Mouse (Mus musculus) c-Kit-positive CD71-positive TER-119-negative erythroid progenitor cells, embryonic 14.5 days (primary cell): Measurements from ENCODE around the gene Asap2.
A peak's percentile ranks its signal among the peaks of the same experiment; 100 is the strongest.
"Not testable (repeated sequence)": the region's sequence is repeated elsewhere in the genome, so short reads cannot be mapped to it uniquely, and the experiment has no call there.

Experiments
- DNase-seq: peaks from one replicate; pipeline ENCODE4 v3.0.0-alpha.2; 2013; ENCODE audit warnings: low read depth

Asap2 gene

DNA sequence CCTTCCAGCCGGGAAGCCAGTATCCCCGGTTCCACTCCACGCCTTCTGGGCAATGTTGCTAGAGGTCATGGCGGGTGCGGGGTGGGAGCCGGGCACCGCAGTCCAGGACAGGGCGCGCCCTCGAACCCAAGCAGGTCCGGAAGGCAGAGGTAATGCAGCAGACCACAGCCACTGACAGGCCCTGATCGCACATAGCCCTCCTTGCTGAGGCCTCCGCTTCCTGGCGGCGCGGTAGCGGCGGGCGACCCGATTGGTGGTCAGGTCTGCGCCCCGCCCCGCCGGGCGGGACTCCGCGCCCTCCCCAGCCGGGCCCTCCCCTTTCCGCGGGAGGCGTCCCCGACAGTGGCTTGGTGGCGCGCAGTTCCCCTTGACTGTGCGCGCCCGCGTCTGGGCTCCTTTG, at the start of gene Asap2:
Asap2 (plus strand) TSS at position 328 of the 400 bp plus-strand sequence.
- DNase-seq = not testable (repeated sequence)

DNA sequence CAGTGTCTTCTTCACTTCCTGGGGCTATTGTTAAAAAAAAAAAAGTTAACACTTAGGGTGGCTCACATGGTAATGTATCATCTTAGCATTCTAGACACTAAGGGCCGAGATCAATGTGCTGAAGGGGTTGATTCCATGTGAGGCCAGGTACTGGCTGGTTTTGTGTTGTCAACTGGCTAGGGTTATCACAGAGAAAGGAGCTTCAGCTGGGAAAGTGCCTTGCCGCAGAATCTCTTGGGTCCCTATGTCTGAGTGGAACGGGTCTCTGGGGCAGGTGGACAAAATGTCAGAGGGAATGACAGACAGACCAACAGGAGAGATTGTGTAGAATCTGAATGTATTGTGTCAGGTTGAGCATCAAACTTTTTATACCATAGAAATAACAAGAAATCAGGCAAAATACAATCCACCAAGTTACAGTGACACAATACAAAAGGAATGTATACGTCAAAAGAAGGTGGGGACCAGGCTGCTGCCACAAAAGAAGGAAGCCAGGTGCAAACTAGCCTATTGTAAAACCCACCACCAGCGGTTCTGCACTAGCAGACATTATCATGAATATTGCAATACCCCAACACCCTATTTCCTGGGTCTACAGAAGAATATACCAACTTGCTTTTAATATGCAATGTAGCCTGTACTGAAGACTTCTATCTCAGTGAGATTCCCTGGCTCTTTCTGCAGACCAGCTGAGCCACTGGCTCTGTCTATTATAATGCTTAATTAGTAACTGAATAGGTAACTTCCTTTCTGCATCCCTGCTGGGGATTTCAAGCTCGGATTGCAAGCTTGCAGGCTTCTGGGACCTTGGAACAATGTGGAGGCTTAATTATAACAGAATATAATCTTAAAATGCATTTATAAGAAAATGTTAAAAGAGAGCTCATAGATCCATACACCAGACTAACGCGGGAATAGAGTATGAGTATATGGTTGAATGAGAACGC, 42.9 kb upstream of the Asap2 start:
- not testable (repeated sequence) for DNase-seq

DNA sequence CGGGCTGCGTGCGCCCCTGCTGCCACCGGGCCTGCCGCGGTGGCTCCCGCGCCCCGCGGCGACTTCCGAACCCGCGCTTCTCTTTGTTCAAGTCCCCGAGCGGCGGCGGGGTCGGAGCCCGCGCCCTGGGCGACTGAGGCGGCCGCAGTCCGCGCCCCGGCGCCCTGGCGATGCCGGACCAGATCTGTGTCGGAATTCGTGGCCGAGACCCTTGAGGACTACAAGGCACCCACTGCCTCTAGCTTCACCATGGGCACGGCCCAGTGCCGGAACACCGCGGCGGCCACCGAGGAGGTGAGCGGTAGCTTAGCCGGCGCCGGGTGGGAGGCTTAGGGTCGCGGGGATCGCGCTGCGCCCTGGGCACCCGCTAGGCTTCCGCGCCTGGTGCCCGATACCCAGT, 320 bp downstream of the Asap2 start:
- DNase-seq = not testable (repeated sequence)

DNA sequence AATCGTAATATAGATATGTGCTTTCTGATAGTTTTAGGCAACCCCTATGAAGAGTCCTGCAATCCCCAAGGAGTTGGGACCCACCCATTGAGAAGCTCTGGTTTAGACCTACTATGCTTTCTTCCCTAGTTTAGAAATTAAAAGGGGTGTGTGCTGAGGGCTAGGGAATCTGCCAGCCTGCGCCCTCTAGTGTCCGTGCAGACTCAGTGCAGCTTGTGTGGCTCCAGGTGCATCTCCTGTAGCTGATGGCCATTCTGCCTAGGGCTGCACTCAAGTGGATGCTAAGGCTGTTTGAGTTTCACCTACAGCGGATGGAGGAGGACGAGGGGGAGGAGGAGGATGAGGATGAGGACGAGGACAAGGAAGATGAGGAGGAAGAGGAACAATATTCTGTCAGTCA, 40.6 kb downstream of the Asap2 start:
- not testable (repeated sequence) for DNase-seq

DNA sequence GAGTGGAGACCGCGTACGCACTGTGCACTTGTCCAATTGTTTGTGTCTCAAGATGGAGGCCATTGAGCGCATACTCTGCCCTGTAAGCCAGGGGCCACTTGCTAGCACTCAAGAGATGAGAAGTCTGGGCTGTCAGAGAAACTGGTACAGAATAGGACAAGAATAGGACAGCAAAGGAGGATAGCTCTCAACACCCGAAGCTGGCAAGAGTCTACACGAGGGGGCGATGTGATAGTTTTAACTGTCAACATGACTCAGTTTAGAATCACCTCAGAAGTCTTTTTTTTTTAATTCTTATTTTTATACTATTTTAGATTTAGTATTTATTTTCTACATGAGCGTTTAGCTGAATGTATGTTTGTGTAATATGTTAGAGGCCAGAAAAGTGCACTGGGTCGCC, 56.5 kb downstream of the Asap2 start:
- not testable (repeated sequence) for DNase-seq

DNA sequence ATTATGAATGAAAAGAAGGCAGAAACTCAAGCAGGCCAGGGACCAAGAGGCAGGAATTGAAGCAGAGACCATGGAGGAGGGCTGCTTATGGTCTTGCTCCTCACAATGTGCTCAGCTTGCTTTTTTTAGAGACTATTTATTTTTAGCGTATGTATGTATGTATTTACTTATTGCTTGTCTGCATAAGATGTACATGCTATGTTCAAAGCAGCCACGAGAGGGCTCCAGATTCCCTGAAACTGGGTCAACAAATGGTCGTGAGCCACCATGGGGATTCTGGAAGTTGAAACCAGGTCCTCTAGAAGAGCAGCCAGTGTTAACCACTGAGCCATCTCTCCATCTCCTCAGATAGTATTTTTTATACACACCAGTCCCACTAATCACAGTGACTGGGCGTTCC, 85.5 kb downstream of the Asap2 start:
- DNase-seq = peak; percentile 21

DNA sequence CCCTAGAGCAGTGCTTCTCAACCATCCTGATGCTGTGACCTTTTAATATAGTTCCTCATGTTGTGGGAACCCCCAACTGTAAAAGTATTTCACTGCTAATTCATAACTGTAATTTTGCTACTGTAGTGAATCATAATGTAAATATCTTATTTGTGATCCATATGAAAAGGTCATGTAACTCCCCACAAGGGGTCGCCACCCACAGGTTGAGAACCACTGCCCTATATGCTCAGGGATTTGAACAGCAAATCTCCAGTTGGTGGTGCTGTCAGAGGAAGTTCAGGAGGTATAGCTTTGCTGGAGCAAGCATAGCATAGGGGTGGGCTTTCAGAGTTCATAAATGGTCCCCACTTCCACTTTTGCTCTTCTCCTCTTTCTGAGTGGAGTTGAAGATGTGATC, 99.9 kb downstream of the Asap2 start:
- not testable (repeated sequence) for DNase-seq

DNA sequence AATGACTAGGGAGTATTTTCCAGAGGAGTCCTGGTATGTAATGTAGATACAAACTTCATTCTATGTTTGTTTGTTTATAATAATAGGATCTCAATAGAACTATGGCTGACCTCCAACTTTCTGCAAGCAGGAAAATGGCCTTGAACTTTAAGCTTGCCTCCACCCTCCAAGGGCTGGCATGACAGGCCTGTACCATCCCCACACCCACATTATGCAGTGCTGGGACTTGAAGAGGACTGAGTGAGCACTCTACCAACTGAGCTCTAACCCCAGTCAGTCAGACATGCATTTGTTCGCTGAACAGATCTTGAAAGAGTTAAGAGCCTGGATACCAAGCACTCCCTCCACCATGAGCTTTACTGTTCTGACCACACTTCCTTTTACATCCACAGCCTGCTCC, 102.2 kb downstream of the Asap2 start:
- DNase-seq = not testable (repeated sequence)

DNA sequence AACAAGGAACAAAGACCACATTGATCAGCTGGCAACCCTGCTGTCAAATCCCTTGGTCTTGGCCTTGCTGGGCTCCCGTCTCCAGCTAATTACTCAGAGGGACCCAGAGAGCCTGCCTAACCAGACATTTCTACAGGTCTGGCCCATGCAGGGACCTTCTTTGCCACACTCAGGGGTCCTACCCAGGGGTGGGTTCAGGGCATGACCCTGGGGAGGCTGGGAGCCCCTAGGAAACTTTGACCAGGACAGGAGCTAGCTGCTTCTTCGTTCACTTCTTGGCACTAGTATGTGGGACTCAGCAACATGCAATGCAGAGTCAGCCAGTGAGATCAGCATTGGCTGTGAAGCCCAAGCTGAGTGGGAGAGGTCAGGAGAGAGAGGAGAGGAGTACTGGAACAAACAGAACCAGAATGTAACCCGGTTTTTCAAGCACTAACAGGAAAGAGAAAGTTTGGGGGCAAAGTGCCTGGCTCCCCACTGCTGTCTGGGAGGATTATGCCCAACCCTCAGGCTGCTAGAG, 107.6 kb downstream of the Asap2 start:
- DNase-seq = not testable (repeated sequence)

DNA sequence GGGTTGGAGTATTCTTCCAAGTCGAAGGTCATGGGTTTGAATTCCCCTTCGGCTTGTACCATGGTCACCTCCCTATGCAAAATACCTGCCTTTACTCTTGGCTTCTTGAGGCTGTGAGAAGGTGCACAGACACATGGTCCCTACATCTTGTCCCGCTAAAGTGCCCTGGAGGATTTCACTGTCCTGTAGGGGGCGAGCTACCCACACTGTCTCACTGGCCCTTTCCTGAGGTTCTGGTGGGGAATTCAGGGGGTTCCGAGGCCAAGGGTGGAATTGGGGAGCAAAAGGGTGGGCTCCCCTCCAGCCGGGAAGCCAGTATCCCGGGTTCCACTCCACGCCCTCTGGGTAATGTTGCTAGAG, 120.8 kb downstream of the Asap2 start:
- not testable (repeated sequence) for DNase-seq

DNA sequence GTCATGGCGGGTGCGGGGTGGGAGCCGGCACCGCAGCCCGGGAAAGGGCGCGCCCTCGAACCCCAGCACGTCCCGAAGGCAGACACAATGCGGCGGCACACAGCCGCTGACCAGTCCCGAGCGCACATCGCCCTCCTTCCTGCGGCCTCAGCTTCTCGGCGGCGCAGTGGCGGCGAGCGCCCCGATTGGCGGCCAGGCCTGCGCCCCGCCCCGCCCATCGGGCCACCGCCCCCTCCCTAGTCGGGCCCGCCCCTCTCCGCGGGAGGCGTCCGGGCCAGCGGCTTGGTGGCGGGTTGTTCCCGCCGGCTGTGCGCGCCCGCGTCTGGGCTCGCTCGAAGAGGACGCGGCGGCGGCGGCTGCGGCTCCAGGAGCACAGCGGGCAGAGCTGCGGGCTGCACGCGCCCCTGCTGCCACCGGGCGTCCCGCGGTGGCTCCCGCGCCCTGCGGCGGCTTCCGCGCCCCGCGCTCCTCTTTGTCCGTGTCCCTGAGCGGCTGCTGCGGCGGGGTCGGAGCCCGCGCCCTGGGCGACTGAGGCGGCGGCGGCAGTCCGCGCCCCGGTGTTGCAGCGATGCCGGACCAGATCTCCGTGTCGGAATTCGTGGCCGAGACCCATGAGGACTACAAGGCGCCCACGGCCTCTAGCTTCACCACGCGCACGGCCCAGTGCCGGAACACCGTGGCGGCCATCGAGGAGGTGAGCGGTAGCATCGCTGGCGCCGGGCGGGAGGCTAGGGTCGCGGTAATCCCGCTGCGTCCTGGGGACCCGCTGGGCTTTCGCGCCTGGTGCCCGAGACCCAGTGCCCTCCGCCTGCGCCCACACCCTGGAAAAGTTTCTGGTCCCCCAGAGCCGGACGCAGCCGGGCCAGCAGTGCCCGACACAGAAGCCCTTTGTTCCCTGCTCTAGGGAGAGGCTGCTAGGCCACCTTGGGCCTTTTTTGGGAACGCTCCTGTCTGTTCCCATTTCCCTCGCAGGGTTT, 121.5 kb downstream of the Asap2 start:
- DNase-seq = peak; percentile 58

DNA sequence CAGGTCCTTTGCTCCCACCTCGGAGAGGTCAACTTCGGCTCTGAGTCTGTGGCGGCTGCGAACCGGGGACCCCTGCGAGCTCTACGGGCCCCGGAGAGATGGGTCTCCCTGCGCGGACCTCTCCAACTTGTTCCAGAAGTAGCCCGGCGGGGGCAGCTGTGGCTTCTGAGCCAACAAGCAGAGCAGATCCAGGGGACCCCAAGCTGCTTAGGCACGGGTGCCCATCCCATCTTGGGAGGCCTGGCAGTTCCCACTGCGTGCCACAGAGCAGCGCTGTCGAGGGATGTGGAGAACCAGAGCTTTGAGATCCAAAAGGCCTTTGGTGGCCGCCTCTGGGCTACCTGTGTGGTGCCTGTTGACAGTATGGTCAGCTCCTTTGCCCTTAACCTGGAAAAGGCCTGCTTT, 122.2 kb downstream of the Asap2 start:
- DNase-seq = no peak

DNA sequence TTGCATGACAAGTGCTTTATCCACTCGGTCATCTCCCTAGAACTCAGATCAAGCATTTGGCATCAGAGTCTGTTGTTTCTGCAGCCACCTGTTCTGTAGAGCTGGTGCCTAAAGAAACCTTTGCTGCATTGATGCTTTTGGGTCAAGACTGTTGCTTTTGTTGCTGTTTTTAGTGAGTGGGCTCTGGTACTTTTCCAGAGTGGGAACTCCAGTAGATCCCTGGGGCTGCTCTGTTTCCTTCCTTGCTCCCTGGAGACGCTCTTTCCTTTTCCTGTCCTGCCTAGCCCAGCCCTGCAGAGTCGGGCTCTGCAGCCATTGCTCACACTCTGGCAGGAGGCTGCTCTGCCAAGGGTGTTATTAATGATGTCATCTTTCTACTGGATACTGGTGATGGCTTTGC, 129.2 kb downstream of the Asap2 start:
- no peak for DNase-seq

DNA sequence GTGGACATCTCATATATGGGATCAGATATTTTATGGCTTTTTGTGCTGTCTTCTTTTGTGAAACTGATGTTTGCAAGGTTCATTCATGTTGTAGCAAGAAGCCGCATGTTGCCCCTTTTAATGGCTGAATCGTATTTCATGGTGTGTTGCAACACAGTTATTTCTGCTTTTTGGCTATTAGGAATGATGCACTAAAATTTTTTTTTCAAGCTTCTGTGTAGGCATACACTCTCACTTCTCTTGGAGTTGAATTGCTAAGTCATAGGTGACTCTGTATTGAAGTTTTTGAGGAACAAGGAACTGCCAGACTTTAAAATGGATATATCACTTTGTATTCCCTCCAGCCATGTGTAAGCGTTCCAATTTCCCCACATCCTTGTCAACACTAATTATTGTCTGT, 132.6 kb downstream of the Asap2 start:
- DNase-seq = no peak

DNA sequence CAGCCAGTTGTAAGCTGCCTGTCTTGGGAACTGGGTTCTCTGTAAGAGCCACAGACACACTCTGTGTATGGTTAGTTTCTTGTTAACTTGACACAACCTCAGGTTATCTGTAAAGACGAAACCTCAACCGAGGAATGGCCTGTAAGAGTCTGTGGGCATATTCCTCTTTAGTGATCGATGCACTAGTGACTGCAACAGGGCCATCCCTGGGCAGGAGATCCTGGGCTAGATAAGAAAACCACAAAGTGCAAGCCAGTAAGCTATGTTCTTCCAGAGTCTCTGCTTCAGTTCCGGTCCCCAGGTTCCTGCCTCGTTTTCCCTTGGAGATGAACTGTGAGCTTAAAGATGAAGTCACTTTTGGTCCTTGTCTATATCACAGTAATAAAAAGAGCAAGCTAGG, 133.4 kb downstream of the Asap2 start:
- no peak for DNase-seq

DNA sequence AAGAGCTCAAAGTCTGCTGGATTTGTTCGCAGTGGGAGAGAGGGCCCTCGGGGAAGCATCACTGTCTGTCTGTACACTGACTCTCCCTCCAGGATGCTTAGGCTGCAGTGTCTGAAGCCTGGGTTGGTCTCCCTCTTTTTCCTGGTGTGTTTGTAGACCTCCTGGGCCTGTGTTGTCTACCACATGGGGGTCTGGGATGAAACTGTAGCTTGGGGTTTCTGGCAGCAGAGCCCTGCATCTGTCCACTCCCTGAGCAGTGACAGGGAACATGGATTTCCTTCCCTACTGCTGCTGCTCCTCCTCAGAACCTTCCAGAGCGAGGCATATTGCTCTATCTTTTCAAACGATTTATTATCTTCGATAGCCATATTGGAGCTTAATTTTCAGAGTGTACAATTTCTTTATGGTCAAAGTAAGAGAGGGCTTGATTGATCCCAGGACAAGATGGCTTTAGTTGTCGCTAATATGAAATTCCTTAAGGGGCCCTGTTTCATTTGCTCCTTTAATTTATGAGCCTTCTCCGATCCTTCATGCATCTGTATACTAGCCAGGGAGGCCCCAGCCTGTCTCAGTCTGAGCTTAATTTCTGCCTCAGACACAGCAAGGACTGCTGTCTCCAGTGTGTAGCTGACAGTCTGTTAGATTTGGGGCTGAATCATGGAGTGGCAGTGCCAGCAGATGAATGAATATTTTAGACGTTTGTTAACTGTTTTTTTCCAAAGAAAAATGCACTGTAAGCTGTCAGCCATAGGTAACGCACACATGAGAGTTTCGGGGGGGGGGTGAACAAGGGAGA, 135.6 kb downstream of the Asap2 start:
- no peak for DNase-seq

DNA sequence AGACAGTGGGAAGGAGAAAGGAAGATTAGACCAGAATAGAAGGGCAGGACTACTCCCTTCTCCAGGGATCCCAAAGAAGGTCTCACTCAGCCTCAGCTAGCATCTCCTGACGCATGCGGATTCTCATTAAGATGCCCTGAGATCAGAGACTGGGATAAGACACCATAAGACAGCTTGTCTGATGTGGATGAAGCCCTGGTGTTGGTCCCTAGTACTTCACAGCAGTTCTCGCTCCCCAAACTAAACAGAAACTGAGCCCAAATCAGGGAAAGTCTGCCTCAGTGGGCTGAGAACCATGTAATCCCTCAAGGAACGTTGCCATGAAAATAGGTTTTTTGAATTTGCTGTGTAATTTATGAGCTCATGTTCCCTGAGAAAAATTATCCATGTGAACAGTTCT, 136.3 kb downstream of the Asap2 start:
- DNase-seq = no peak

DNA sequence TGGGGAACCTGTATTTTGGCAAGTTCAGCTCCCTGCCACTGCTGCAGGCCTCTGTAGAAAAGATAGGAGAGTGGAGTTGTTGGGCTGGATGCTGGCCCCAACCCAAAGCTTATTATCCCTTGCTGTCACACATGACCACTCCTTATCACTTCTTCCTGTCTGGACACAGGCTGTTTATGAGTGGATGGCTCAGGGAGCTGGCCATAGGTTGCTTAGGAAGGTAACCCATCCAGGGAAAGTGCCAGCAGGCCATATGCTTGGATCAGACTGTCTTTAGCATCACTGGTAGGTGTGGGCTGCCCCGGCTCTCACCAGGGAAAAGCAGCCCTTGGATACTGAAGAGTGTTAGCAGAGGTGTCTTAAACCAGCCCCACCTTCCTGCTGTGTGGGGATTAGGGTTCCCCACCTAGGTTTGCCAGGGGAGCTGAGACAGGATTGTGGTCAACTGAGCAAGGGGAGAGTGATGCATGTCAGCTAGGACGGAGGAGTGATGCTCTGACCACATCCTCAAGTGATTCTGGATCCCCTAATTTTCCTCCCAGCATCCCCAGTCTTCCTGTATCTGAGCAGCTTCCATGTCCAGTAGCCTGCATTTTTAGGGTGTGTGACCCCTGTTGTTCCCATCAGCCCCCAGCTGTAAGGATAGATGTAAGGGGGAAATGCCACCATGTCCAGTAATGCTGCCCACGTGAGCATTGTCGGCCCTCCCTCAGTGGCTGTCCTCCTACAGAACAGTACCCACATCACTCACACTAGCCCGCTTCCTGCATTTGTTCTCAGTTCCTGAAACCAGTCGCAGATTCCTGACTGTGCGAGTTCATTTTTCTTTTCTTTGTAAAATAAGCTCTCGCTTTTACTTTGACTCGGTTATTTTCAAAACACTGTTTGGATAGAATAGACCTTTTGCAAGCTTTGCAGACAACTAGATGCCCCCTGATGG, 138.9 kb downstream of the Asap2 start:
- no peak for DNase-seq

DNA sequence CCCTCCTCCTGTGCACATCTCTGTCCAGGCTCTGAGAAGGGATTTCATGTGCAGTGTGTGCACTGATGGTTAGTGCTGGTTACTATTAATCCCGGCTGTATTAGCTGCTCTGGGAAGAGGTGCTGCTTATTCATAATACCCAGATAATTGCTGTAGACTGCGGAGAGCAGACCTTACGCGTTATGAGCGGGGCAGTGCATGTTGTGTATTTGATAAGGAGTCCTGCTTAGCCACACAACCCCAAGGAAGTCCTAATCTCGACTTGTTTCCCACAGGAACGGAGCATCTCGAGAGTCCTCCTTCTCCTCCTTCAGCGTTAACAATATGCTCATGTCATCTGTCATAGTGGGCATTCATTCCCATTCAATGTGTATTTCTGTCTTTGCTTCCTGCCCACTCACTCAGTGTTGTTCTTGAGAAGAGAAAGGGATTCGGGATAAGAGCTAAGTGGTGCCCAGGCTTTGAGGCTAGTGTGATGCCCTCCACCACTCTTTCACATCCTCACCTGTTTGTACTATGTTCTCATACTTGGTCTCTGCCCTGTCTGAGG, 140.1 kb downstream of the Asap2 start:
- no peak for DNase-seq

DNA sequence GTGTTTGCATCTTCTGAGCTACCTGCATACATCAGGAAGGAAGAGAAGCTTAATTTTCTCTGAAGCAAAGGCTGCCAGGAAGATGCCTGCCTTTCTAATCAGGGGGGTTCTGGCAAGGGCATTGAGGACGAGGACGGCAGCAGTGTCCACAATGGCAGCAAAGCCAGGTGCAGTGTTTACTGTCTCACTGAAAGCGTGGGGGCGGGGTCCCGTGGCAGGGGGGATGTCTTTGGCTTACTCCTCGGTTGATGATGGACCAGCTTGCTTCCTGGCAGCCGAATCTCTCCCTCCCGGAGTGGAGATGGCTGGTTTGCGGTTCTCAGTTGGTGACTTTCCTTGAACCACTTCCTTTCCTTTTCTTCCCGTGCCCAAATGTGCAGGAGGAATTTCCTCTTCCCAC, 142.3 kb downstream of the Asap2 start:
- DNase-seq = no peak
